Mouse (Mus musculus): ENCODE data around the gene Mgat3. TPM values are rescaled to one million over a fixed set of nuclear protein-coding genes. Genes with fewer than 3 reads are reported as not detected.

Gene Mgat3
- polyA plus RNA-seq, 3 experiments from 2014 or later: not detected

DNA sequence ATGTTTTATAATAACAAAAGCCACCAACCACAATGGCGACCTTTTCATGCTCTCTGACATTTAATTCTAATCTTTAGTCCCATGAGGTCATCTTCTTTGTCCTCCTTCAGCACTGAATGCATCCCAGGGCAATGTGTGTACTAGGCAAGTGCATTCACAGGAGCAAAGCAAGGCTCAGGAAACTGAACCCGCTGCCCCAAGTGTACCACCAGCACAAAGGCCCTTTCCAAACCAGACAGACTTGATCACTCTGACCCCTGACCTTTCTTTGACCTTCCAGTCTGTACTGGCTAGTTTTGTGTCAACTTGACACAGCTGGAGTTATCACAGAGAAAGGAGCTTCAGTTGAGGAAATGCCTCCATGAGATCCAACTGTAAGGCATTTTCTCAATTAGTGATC, 58.8 kb downstream of the Mgat3 start:
- no peak for ATAC-seq

- ATAC-seq: no peak
These were observed 59.5 kb downstream of the Mgat3 start for GRCm38 (mm10) chr15:80233053-80233452.

DNA sequence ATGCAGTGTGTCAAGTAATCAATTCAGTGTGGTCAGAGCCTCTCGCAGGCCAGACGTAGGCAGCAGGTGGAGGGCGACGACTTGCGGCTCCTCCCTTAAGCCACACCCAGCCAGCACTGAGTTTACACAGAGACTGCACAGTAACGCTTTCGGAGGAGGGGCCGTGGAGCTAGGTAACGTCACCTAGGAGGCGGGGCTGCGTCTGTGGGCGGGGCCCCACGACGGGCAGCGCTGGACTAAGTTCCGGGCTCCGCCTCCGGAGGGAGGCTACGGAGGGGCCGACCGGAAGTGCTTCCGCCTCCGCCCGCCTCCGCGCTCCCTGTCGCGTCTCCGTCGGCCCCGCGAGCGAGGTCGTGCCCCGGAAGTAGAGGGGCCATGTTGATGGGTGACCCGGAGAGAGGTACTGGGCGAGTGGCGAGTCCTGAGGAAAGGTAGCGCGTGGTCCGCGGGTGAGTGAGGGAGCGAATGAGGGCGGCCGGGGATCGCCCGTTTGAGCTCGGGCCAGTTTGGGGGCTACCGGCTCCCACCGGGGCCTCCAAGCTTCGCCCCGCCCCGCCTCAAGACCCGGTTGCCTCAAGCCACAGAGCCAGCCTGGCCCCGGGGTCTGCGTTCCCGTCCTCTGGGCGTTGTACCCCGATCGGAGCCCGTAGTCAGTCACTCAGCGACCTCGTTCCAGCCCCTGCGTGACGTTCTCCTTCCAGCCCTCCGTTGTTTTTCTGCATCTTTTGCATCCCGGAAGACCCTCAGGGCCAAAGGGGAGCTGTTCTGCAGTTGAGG, 60.4 kb downstream of the Mgat3 start, which contains the start of gene Mief1:
Mief1 (plus strand) TSS at position 286 of the 777 bp plus-strand sequence.
- ATAC-seq: peak; percentile 100

- ATAC-seq: no peak
These were observed 62.0 kb downstream of the Mgat3 start, which contains the start of gene AC140267.1 for GRCm38 (mm10) chr15:80235535-80235934. TSS of gene AC140267.1 (plus strand) at chr15:80235835.

- no peak for ATAC-seq
These were observed 74.6 kb downstream of the Mgat3 start for GRCm38 (mm10) chr15:80248135-80248534.

GRCm38 (mm10) chr15:80248596-80248995, 75.1 kb downstream of the Mgat3 start:
- ATAC-seq: no peak

DNA sequence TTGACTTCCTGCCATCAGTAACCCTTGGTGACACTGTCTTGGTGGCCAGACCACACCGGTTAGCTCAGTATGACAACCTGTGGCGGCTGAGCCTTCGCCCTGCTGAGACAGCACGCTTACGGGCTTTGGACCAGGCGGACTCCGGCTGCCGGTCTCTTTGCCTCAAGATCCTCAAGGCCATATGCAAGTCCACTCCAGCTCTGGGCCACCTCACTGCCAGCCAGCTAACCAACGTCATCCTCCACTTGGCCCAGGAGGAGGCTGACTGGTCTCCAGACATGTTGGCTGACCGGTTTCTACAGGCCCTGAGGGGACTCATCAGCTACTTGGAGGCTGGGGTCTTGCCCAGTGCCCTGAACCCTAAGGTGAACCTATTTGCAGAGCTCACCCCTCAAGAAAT, 76.2 kb downstream of the Mgat3 start:
- no peak for ATAC-seq

- ATAC-seq: no peak
These were observed 77.1 kb downstream of the Mgat3 start for GRCm38 (mm10) chr15:80250586-80250985.

- no peak for ATAC-seq
These were observed 80.0 kb downstream of the Mgat3 start for GRCm38 (mm10) chr15:80253530-80253929.

DNA sequence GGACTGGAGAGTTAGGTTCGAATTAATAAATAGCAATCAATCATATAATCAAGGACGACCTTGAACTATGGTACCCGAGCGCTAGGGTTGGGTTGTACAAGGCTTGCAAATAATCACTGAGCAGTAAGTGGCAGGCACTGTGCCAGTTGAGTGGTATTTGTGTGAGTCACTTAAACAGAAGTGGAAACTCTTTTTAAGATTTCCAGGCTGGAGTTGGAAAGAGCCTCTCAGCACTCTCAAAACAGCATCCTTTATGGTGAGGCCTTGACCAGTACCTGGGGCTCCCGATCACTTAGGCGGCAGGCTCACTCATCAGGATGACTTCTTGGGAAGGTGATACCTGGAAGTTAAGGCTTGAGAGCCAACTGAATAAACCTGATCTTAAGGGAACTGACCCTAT, 80.7 kb downstream of the Mgat3 start:
- no peak for ATAC-seq

DNA sequence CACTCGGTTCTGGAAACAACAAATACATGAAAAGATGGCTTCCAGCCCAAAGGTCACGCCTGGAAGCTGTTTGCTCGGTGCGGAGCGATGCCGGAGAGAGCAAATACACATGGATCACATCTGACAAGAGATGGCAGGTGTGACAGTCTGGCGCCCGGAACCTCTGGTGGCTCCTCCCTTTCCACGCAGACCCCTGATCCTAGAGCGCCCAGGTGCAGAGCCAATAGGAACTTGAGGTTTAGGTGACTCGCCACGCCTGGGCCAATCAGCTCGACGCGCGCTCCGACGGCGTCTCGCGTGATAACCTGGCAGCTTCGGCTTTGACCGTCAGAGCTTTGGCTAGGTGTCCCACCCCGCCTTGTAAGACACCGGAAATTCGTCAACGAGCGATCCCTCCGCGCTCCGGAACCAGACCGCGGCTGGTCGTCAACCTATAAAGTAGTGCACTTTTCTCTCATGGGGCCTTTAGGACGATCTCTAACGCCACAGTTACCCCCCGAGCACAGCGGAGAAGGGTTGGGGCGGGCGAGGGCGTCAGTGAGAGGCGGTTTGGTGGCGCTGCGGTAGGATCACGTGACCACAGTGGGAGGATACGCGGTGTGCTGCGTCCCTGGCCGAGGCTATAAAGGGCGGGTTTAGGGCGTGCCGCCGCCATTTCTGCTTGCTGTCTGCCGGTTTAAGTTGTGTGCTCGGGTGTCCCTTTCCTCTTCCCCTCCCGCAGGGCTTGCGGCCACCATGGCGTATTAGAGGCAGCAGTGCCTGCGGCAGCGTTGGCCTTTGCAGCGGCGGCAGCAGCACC, 81.5 kb downstream of the Mgat3 start, which contains the start of gene Atf4:
Atf4 (plus strand) TSS at position 338 of the 799 bp plus-strand sequence.
- peak; percentile 90 for ATAC-seq

- ATAC-seq: no peak
These were observed 82.2 kb downstream of the Mgat3 start for GRCm38 (mm10) chr15:80255646-80256121.

- no peak for ATAC-seq
These were observed 82.7 kb downstream of the Mgat3 start for GRCm38 (mm10) chr15:80256242-80256641.

DNA sequence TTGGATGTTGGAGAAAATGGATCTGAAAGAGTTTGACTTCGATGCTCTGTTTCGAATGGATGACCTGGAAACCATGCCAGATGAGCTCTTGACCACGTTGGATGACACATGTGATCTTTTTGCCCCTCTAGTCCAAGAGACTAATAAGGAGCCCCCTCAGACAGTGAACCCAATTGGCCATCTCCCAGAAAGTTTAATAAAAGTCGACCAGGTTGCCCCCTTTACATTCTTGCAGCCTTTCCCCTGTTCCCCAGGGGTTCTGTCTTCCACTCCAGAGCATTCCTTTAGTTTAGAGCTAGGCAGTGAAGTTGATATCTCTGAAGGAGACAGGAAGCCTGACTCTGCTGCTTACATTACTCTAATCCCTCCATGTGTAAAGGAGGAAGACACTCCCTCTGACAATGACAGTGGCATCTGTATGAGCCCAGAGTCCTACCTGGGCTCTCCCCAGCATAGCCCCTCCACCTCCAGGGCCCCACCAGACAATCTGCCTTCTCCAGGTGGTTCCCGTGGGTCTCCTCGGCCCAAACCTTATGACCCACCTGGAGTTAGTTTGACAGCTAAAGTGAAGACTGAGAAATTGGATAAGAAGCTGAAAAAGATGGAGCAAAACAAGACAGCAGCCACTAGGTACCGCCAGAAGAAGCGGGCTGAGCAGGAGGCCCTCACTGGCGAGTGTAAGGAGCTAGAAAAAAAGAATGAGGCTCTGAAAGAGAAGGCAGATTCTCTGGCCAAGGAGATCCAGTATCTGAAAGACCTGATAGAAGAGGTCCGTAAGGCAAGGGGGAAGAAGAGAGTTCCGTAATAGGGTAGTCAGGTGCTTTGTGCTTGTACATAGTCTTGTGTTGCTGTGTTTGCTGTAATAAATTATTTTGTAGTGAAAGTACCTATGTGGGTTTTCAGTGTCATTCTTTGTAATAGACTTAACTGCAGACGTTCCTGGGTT, 83.4 kb downstream of the Mgat3 start:
- ATAC-seq: no peak

DNA sequence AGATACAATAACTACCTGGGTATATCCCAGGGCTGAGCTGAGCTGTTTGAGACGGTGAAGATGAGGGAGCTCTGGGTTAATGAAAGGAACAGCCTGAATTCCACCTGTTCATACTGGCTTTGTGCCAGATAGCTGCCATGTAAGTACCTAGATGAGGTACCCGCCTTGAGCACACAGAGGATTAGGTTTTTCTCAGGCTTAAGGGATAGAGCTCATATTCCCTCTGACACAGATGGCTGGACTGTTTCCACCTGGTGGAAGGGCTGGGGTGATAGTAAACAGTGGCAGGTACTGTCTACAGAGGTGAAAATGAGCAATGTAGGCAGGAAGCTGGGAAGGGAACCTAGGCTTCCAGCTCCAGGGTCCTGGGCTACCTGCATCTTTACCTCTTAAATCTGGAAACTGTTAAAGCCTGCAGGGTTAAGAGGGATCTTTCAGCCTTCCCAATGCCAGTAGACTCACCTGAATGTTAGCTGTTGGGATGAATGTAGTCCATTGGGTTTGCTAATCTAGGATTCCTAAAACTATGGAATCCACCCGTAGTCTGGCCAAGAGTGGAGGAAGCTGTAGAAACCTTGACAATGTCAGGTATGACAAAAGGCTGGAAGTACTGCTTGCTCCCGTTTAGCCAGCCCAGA, 84.2 kb downstream of the Mgat3 start:
- ATAC-seq: no peak

DNA sequence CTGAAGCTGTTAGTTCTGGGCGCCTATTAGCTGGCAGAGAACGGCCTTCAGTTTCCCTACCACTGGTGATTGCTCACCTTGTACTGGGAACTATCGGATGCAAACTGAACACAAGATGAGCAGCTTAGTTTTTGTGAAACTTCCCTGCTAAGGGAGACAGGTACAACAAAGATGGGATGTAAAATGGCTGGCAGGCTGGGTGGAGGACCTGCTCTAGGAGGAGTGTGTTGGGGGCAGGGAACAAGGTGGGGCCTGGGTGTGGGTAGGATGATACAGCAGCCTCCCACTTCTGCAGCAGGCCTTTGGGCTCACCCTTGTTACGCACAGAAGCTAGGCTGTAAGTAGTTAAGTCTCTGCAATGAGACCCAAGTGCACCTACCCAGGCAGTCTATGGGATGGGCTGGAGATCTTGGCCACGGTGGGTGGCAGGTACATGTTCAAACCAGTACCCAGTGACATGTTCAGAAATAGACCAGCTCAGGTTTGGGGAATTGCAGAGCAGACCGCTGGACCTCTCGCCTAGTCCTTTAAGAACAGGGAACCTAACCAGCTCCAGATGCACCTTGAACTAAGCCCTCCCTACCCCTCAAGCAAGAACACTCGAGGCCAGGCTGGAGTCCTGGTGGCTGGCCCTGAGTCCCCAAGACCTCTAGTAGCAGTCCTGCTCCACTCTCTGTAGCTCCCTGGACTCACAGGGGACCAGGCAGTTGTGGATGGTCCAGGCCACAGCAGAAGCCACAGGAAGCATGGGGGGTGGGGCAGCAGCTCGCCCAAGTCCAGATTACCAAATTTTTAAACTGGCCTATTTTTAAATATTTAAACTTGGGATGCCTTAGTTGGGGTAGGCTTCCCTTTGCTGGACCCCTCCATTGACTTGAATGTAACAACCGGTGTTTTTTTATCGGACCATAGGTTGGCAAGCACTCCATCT, 85.0 kb downstream of the Mgat3 start:
- no peak for ATAC-seq

DNA sequence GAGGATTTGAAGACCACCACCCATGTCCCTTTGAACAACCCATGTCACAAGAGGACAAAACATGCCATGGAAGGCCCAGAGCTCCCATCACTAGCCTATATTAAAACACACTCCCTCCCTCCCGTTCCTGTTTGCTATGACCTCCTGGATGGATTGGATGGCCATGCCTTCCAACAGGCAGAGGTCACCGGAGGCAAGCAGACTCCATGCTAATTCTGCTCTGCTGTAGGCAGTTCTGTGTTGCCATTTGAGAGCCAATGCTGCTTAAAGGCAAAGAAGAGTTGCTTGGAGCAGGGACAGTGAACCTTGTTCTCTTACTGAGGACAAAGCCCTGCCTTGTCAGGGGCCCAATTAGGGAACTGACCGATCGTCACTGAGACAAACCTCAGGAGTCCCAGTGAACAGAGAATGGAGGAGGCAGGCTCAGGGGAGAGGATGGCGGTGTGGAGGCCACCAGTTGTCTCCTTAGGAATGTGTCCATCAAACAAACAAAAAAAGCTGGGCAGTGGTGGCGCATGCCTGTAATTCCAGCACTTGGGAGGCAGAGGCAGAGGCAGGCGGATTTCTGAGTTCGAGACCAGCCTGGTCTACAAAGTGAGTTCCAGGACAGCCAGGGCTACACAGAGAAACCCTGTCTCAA, 86.0 kb downstream of the Mgat3 start:
- ATAC-seq: no peak

DNA sequence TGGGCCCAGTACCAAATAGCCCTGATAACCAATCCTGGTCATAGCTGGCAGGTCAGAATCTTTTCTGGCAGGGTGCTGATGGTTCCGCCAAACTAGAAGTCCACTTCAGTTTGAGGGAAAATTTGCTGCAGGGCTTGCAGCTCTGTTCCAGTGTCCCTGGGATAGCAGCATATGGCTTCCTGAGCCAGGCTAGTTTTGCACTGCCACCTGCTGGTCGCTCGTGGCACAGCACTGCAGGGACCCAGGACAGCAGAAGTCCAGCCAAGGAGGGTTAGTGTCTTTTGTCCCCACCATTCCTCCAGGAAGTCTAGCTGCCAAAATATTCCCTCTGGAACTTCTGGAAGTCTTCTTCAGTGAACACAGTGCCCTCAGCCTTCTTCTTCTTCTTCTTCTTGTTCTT, 87.2 kb downstream of the Mgat3 start:
- ATAC-seq: no peak

DNA sequence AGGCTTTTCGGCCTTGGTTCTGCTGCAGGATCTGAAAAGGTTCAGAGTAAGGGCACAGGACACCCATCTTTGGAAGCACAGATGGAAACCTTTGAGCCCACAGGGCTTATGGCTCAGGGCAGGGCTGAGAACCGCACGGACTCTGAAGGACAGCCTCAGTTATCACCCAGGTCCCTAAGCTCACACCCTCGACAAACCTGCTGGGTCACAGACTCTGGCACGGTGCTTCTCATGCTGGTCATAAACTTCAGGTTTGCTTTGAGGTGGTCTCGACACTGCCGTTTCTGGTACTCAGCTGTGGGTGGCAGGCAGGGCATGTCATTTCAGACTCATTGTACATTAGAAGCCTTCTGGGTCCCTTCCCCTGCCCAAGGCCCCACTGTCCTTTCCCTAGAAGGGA, 87.6 kb downstream of the Mgat3 start:
- no peak for ATAC-seq
